Mouse (Mus musculus): ENCODE measurements around the gene Tshz2. TPM values are rescaled to one million over a fixed set of nuclear protein-coding genes. Genes with fewer than 3 reads are reported as not detected.

Gene Tshz2
- total RNA-seq, 1 experiment from 2014 or later, result not detected

GRCm38 (mm10) chr2:170103341-170103740, 470.5 kb downstream of the Tshz2 start:
- no peak for ATAC-seq (replicated peaks in 1 of 2; ENCODE audit: insufficient read depth in 1 of 2, low FRiP score in 2 of 2, low TSS enrichment in 1 of 2, low read depth in 1 of 2, poor library complexity in 2 of 2, severe bottlenecking in 2 of 2)

GRCm38 (mm10) chr2:170103852-170104251, 471.0 kb downstream of the Tshz2 start:
- ATAC-seq (replicated peaks in 1 of 2; ENCODE audit: insufficient read depth in 1 of 2, low FRiP score in 2 of 2, low TSS enrichment in 1 of 2, low read depth in 1 of 2, poor library complexity in 2 of 2, severe bottlenecking in 2 of 2), result peak; percentile 63 to 68

GRCm38 (mm10) chr2:170104396-170104795, 471.6 kb downstream of the Tshz2 start:
- no peak for ATAC-seq (replicated peaks in 1 of 2; ENCODE audit: insufficient read depth in 1 of 2, low FRiP score in 2 of 2, low TSS enrichment in 1 of 2, low read depth in 1 of 2, poor library complexity in 2 of 2, severe bottlenecking in 2 of 2)

GRCm38 (mm10) chr2:170106000-170106399, 473.2 kb downstream of the Tshz2 start:
- no peak for ATAC-seq (replicated peaks in 1 of 2; ENCODE audit: insufficient read depth in 1 of 2, low FRiP score in 2 of 2, low TSS enrichment in 1 of 2, low read depth in 1 of 2, poor library complexity in 2 of 2, severe bottlenecking in 2 of 2)

GRCm38 (mm10) chr2:170107791-170108190, 475.0 kb downstream of the Tshz2 start:
- peak in 1 of 2 experiments; percentile 47; a peak in 1 of 4 replicates for ATAC-seq (replicated peaks in 1 of 2; ENCODE audit: insufficient read depth in 1 of 2, low FRiP score in 2 of 2, low TSS enrichment in 1 of 2, low read depth in 1 of 2, poor library complexity in 2 of 2, severe bottlenecking in 2 of 2)

GRCm38 (mm10) chr2:170109528-170109927, 476.7 kb downstream of the Tshz2 start:
- no peak for ATAC-seq (replicated peaks in 1 of 2; ENCODE audit: insufficient read depth in 1 of 2, low FRiP score in 2 of 2, low TSS enrichment in 1 of 2, low read depth in 1 of 2, poor library complexity in 2 of 2, severe bottlenecking in 2 of 2)

GRCm38 (mm10) chr2:170110306-170110705, 477.5 kb downstream of the Tshz2 start:
- no peak for ATAC-seq (replicated peaks in 1 of 2; ENCODE audit: insufficient read depth in 1 of 2, low FRiP score in 2 of 2, low TSS enrichment in 1 of 2, low read depth in 1 of 2, poor library complexity in 2 of 2, severe bottlenecking in 2 of 2)

GRCm38 (mm10) chr2:170116704-170117281, 484.0 kb downstream of the Tshz2 start:
- ATAC-seq (replicated peaks in 1 of 2; ENCODE audit: insufficient read depth in 1 of 2, low FRiP score in 2 of 2, low TSS enrichment in 1 of 2, low read depth in 1 of 2, poor library complexity in 2 of 2, severe bottlenecking in 2 of 2), result peak; percentile 23 to 43; a peak in 1 of 4 replicates

- no peak for ATAC-seq (replicated peaks in 1 of 2; ENCODE audit: insufficient read depth in 1 of 2, low FRiP score in 2 of 2, low TSS enrichment in 1 of 2, low read depth in 1 of 2, poor library complexity in 2 of 2, severe bottlenecking in 2 of 2)
These were observed 487.6 kb downstream of the Tshz2 start for GRCm38 (mm10) chr2:170120139-170121027.

Other genes with a start within 250 kb of the Tshz2 start
- gene Gm11011, start 45.3 kb upstream of the Tshz2 start, total RNA-seq (2017), result not detected in 2 replicates

All from hematopoietic stem cell, adult 5-6 weeks (primary cell).